Mouse (Mus musculus) midbrain, embryonic 16.5 days (tissue): ENCODE data around the gene Ppp6r3. TPM values are rescaled to one million over a fixed set of nuclear protein-coding genes. Genes with fewer than 3 reads are reported as not detected.
"Not testable (repeated sequence)": the region's sequence is repeated elsewhere in the genome, so short reads cannot be mapped to it uniquely, and the experiment has no call there.

Source experiments
- ATAC-seq: fragments of 200-750 bp; cut with Nextera tagmentation; 2 replicates; pipeline ENCODE4 v1.8.0; 2017; ENCODE audit warnings: moderate TSS enrichment
- H3K27ac ChIP-seq: fragments of 300-500 bp; sonication (generic); 2 replicates; pipeline ENCODE4 v1.5.1; 2014; ENCODE audit warnings: mild to moderate bottlenecking, low read length, mixed read lengths
- H3K27me3 ChIP-seq: fragments of 300-500 bp; sonication (generic); 2 replicates; pipeline ENCODE4 v1.6.1; 2014; ENCODE audit warnings: low read depth, low read length, mixed read lengths; ENCODE audit not compliant: control insufficient read depth, insufficient read depth
- H3K36me3 ChIP-seq: fragments of 300-500 bp; sonication (generic); 2 replicates; pipeline ENCODE4 v1.6.1; 2014; ENCODE audit warnings: mild to moderate bottlenecking, low read length, moderate library complexity, mixed read lengths; ENCODE audit not compliant: control insufficient read depth, insufficient read depth
- H3K4me1 ChIP-seq: fragments of 300-500 bp; sonication (generic); 2 replicates; pipeline ENCODE4 v1.6.1; 2014; ENCODE audit warnings: mild to moderate bottlenecking, low read length, mixed read lengths; ENCODE audit not compliant: control insufficient read depth, insufficient read depth
- H3K4me2 ChIP-seq: fragments of 300-500 bp; sonication (generic); 2 replicates; pipeline ENCODE4 v1.6.1; 2014; ENCODE audit warnings: mild to moderate bottlenecking, low read length, mixed read lengths
- H3K4me3 ChIP-seq: fragments of 300-500 bp; sonication (generic); 2 replicates; pipeline ENCODE4 v1.5.1; 2014; ENCODE audit warnings: low read depth, mild to moderate bottlenecking, low read length, moderate library complexity, mixed read lengths
- H3K9ac ChIP-seq: fragments of 300-500 bp; sonication (generic); 2 replicates; pipeline ENCODE4 v1.6.1; 2014; ENCODE audit warnings: low read depth, low read length, mixed read lengths
- H3K9me3 ChIP-seq: fragments of 300-500 bp; sonication (generic); replicated peaks from 2 replicates; pipeline ENCODE4 v1.6.1; 2014; ENCODE audit warnings: mild to moderate bottlenecking, low read length, mixed read lengths; ENCODE audit not compliant: control insufficient read depth, poor library complexity, severe bottlenecking
- WGBS: fragments of 180-500 bp; shearing (Covaris S2); extraction: QIAGEN DNeasy Blood & Tissue Kit; methylation state at CpG from one replicate; pipeline ENCODE4 v1.1.7; 2014; 5-methylcytosine and 5-hydroxymethylcytosine counted together
- polyA plus RNA-seq: library from polyadenylated mRNA; unstranded; fragments of >200 nt; fragmentation: Nextera tagmentation; extraction: Ambion mirVana; gene quantifications from 2 replicates; pipeline ENCODE4 v1.2.1, GENCODE M21; 2015

The Ppp6r3 gene
- polyA plus RNA-seq, 1 experiment from 2014 or later: 56.9 TPM

DNA sequence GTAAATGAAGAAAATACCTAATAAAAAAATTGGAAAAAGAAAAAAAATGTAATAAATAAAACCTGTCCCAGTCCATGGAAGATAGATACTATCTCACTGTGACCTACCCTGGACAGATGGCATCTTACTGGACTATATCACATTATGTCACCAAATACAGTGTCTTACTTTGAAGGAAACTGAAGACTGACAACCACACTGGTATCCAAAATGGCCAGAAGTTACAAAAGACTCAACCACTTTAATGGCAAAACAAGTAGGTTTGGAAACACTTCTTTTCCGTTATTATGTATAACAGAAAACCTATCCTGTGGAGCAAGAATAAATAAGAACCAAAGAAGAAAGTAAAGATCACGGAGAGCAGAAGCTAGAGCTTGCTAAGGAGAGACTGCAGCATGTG lies 35.3 kb downstream of the Ppp6r3 start:
- 0 out of 2 replicates have a peak, but pooled peaks cover 2% of the 10 kb centered on the region for H3K4me1 ChIP-seq
- 84% methylated on average over 2 of the region's 2 CpGs for WGBS
- H3K36me3 ChIP-seq: no peaks in the 10 kb centered on the region
- no peak overlapping the region for H3K9ac ChIP-seq
- H3K4me3 ChIP-seq: no peak overlapping the region
- H3K27me3 ChIP-seq: no peaks in the 10 kb centered on the region
- H3K4me2 ChIP-seq: no peak overlapping the region
- ATAC-seq: no peak
- H3K27ac ChIP-seq: no peak overlapping the region
- H3K9me3 ChIP-seq: no peaks in the 10 kb centered on the region

DNA sequence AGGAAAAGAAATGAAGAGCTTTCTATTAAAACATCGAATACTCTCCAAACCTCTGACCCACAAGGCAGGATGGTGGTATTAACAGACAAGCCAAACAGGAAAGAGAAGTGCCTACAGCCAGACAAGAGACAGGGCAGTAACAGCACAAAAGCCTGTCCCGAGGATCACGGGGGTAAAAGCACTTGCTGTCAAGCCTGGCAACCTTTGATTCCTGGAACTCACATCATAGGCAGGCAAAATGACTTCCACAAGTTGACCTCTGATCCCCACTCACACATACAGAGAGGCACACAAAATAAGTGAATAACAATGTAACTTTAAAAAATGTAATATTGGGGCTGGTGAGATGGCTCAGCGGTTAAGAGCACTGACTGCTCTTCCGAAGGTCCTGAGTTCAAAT lies 36.1 kb downstream of the Ppp6r3 start:
- Histone ChIP-seq H3K9ac (no peak overlapping the region), H3K36me3 (no peaks in the 10 kb centered on the region), H3K4me2 (no peak overlapping the region), H3K27ac (no peak overlapping the region), H3K27me3 (no peaks in the 10 kb centered on the region), H3K9me3 (no peaks in the 10 kb centered on the region), H3K4me1 (0 out of 2 replicates have a peak, but pooled peaks cover 2% of the 10 kb centered on the region), H3K4me3 (no peak overlapping the region)
- ATAC-seq: no peak
- WGBS: 90% methylated on average over 5 of the region's 5 CpGs

DNA sequence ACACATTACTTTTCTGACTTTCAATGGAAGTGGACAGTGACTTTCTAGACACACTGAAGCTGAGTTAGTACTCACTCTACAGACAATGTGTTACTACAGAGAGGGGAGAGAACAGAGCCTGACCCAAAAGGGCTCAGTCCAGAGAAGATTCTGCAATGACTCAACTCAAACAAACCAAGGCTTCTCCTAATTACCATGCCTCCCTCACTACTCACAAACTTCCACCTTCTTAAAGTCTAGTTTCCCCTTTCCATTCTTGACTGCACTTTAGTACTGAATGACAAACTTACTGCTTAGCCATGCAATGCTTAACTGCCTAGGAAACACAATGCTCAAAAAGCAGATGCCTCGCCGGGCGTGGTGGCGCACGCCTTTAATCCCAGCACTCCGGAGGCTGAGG lies 37.9 kb downstream of the Ppp6r3 start:
- Histone ChIP-seq H3K4me2 (no peak overlapping the region), H3K27me3 (no peaks in the 10 kb centered on the region), H3K4me3 (no peak overlapping the region), H3K27ac (no peak overlapping the region), H3K36me3 (no peaks in the 10 kb centered on the region), H3K9me3 (no peaks in the 10 kb centered on the region), H3K9ac (no peak overlapping the region), H3K4me1 (no peaks in the 10 kb centered on the region)
- no peak for ATAC-seq
- WGBS: 95% methylated on average over 6 of the region's 6 CpGs

DNA sequence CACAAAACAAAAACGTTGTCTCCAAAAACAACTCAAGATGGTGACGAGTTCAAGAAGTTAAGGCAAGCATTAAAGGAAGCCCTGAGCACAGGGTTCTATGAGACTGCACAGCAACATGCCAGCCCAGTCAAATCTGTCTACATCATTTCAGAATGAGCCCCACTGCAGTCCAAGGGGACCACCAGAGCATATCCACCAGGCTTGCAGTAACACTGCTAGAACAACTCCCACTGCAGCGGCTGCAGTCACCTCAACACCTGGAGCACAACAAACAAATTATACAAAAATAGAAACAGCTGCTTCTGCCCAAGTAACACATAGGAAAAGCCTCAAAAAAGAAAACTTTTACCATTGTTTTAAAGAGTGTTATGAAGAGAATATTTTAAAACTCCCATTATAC lies 40.6 kb downstream of the Ppp6r3 start:
- WGBS: 86% methylated on average over 3 of the region's 3 CpGs
- Histone ChIP-seq H3K27me3 (no peaks in the 10 kb centered on the region), H3K9me3 (no peaks in the 10 kb centered on the region), H3K4me1 (no peaks in the 10 kb centered on the region), H3K4me3 (no peak overlapping the region), H3K9ac (no peak overlapping the region), H3K36me3 (no peaks in the 10 kb centered on the region), H3K27ac (no peak overlapping the region), H3K4me2 (no peak overlapping the region)
- no peak for ATAC-seq

DNA sequence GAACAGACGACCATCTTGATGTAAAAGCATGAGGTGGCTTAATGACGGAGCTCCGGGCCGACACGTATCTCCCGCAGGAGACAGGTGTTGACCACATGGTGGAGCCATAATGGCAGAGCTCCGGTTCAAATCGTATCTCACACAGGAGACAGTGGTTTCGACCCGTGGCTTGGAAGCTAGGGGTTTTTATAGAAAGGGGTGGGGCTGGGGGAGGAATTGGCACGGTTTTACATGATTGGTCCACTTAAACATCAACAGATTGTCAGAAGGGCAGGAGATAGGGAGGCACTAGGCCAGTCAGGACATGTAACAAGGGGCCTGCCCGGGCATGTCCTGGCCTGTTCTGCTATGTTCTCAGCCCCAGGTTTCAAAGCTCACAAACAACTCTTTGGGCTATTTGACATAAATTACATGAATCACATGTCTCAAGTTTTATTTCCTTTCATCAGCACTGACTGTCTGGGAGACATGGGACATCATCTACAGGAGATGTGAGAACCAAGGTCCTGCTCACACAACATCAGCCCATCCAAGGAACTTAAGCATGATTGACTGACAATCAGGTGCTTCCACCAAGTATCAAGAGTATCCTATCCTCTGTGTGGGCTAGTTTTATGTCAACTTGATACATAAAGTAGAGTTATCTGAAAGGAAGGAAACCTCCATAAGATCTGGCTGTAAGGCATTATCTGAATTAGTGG lies 42.1 kb downstream of the Ppp6r3 start:
- H3K27ac ChIP-seq, H3K9ac ChIP-seq, H3K9me3 ChIP-seq, H3K4me3 ChIP-seq, ATAC-seq, H3K4me1 ChIP-seq, H3K4me2 ChIP-seq, H3K27me3 ChIP-seq, H3K36me3 ChIP-seq: not testable (repeated sequence)
- 95% methylated on average over 12 of the region's 12 CpGs for WGBS

DNA sequence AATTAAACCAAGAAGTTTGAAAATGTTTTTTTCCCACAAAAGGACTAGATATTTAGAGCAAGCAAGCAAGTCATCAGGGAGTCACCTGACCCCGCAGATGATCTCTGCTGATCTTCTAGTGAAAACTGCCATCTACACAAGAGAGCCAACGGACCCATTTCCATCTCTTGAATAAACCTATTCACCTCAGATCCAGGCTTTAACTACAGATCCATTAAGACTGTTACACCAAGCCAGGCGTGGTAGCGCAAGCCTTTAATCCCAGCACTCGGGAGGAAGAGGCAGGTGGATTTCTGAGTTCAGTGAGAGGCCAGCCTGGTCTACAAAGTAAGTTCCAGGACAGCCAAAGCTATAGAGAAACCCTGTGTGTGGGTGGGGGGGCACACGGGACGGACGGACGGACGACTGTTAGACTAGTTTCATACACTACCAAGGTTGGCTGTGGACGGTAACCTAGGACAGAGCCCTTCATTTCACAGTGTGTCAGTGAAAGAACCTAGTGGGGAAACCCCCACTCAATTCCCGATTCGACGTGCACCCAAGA lies 42.8 kb downstream of the Ppp6r3 start:
- no peak overlapping the region for H3K4me2 ChIP-seq
- no peak for ATAC-seq
- no peaks in the 10 kb centered on the region for H3K9me3 ChIP-seq
- no peaks in the 10 kb centered on the region for H3K27me3 ChIP-seq
- no peak overlapping the region for H3K27ac ChIP-seq
- no peak overlapping the region for H3K9ac ChIP-seq
- H3K4me3 ChIP-seq: no peak overlapping the region
- H3K36me3 ChIP-seq: no peaks in the 10 kb centered on the region
- 95% methylated on average over 14 of the region's 14 CpGs for WGBS
- no peaks in the 10 kb centered on the region for H3K4me1 ChIP-seq

DNA sequence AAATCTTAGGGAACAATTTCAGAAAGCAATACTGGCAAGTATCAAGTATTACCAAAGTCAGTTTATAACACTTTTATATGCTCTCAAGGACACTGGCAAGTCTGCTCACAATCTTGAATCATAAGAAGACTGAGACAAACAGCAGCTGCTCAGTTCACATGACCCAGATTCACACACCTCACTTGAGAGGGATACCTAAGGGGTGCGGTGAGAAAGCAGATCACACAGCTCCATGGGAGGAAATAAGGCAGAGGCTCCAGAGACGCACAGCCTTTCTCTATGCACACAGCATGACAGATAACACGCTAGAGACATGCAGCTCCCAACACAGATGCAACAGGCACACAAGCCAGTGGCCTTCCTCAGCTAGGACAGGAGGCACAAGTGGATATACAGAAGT lies 45.8 kb downstream of the Ppp6r3 start:
- no peak for ATAC-seq
- H3K4me2 ChIP-seq: no peak overlapping the region
- no peak overlapping the region for H3K4me3 ChIP-seq
- 86% methylated on average over 3 of the region's 3 CpGs for WGBS
- no peaks in the 10 kb centered on the region for H3K9me3 ChIP-seq
- H3K9ac ChIP-seq: no peak overlapping the region
- no peaks in the 10 kb centered on the region for H3K27me3 ChIP-seq
- no peaks in the 10 kb centered on the region for H3K4me1 ChIP-seq
- peaks cover 2% of the 10 kb centered on the region; the same call in 1 of the 2 replicates for H3K36me3 ChIP-seq
- no peak overlapping the region for H3K27ac ChIP-seq

DNA sequence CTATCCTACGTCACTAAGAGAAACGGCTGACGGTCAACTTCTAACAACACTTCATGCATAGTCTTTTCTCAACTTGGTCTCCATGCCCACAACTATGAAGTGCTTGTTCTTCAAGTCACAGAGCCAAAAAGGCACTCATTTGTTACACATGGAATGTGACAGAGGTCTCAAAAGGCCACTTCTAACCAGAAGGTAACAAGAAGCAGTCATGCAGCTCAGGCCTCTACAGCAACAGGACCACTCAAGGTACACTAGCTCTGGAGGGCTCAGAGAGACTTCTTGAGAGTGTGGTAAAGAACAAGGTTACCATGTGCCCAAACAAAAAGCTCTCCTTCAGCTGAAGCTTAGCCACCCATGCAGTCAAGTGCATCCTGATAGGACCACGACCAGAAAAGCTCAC lies 46.9 kb downstream of the Ppp6r3 start:
- ATAC-seq: no peak
- H3K9ac ChIP-seq: no peak overlapping the region
- WGBS: 94% methylated on average over 4 of the region's 4 CpGs

DNA sequence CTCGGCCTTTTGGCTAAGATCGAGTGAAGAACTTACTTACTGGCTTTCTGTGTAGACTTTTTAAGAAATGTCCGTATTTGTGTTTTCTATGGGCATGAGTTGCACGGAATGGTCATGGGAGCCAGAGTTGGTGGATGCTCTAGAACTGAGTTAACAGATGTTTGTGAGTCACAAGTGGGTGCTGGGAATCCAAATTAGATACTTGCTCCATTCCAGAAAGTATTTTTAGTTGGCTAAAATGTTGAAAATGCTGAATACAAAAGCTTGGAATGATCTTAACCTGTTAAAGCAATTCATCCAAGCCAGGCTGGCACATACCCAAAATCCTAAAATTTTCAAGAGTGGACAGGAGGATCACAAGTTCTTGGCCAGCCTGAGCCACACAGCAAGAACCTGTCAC lies 48.0 kb downstream of the Ppp6r3 start:
- no peaks in the 10 kb centered on the region for H3K4me1 ChIP-seq
- no peak overlapping the region for H3K4me3 ChIP-seq
- H3K4me2 ChIP-seq: no peak overlapping the region
- H3K9ac ChIP-seq: no peak overlapping the region
- WGBS: 99% methylated on average over 4 of the region's 4 CpGs
- H3K27me3 ChIP-seq: no peaks in the 10 kb centered on the region
- H3K36me3 ChIP-seq: peaks cover 2% of the 10 kb centered on the region; the same call in 1 of the 2 replicates
- H3K9me3 ChIP-seq: no peaks in the 10 kb centered on the region
- no peak overlapping the region for H3K27ac ChIP-seq
- no peak for ATAC-seq

More for the DNA sequence above, 46.9 kb downstream of the Ppp6r3 start:
- no peaks in the 10 kb centered on the region for H3K4me1 ChIP-seq
- peaks cover 2% of the 10 kb centered on the region; the same call in 1 of the 2 replicates for H3K36me3 ChIP-seq
- H3K27me3 ChIP-seq: no peaks in the 10 kb centered on the region
- no peak overlapping the region for H3K4me3 ChIP-seq
- H3K27ac ChIP-seq: no peak overlapping the region
- H3K9me3 ChIP-seq: no peaks in the 10 kb centered on the region
- no peak overlapping the region for H3K4me2 ChIP-seq
